Mouse (Mus musculus) kidney, adult 10 weeks (tissue): ENCODE measurements around the gene Tnr. TPM values are rescaled to one million over a fixed set of nuclear protein-coding genes. Genes with fewer than 3 reads are reported as not detected.

Experiments
- polyA plus RNA-seq: library from polyadenylated mRNA; stranded (reverse); fragments of 350-450 nt; fragmentation: Illumina TruSeq; extraction: RNeasy Lipid Tissue Mini Kit (QIAGEN cat#74804); gene quantifications from one replicate; pipeline ENCODE4 v1.2.3, GENCODE M21; 2014; ENCODE audit warnings: low read depth, low replicate concordance

The Tnr gene
- polyA plus RNA-seq, result not detected

GRCm38 (mm10) chr1:159523578-159523977 lies at the start of gene Tnr:
Gene Tnr, plus strand, starts transcription at chr1:159523769.

